Comparison of ENCODE assay signal across 8 mouse cellular contexts in the genomic region with DNA sequence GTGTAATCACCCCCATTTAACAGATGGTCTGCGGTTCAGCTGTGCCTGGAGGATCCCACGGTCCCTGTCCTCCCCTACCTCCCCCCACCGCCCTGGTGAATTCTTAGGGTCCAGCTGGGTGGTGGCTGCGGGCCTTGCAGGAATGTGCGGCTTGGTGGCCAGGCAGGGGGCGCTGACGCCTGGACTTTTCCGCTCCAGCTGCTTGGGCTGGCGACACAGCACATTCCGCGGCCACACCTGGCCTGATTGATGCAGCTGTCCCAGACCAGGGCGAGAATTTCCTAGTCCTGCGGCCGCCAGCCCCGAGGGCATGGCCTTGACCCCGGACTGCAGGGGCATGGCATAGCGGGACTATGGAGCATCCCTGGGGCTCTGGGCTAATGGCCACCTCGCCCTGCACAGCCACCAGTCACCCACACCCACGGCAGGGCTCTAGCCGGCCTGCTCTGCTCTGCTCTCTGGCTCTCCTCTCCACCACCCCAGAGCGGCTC. TPM values are rescaled to one million over a fixed set of nuclear protein-coding genes. Genes with fewer than 3 reads are reported as not detected.
DNase-seq lines count a peak whose midpoint lies in the region; ATAC-seq and TF ChIP-seq lines count a peak whose summit lies in the region.

No protein-coding gene starts in this region.

- H3K4me1 ChIP-seq in lung, adult 2 months (ENCODE audit: control insufficient read depth, insufficient read depth, low read length): no peaks in the 10 kb centered on the region
- peaks cover 20% of the 10 kb centered on the region for H3K4me1 ChIP-seq in hindbrain, embryonic 10.5 days (replicated peaks)
- peaks cover 8% of the 10 kb centered on the region for H3K4me1 ChIP-seq in limb, embryonic 13.5 days
- H3K4me1 ChIP-seq in midbrain, postnatal 0 days (ENCODE audit: insufficient read depth, low read length): no peaks in the 10 kb centered on the region

- H3K4me2 ChIP-seq in limb, embryonic 13.5 days (replicated peaks): peak overlapping the region; percentile 59
- peak overlapping the region; percentile 49 for H3K4me2 ChIP-seq in midbrain, postnatal 0 days (ENCODE audit: low read depth, low read length, poor library complexity, severe bottlenecking)

- TF ChIP-seq CTCF in lung, adult 2 months (IDR thresholded peaks at IDR 0.05; ENCODE audit: insufficient read depth, low read length): no peak
- TF ChIP-seq CTCF in midbrain, postnatal 0 days (IDR thresholded peaks at IDR 0.05): peak; percentile 56

- WGBS in lung, adult 2 months: 4% methylated on average over 21 of the region's 21 CpGs
- 1% methylated on average over 21 of the region's 21 CpGs for WGBS in hindbrain, embryonic 10.5 days
- 1% methylated on average over 21 of the region's 21 CpGs for WGBS in limb, embryonic 13.5 days
- WGBS in midbrain, postnatal 0 days: 5% methylated on average over 21 of the region's 21 CpGs

- H3K4me3 ChIP-seq in lung, adult 2 months (replicated peaks; ENCODE audit: extremely low read depth, low read depth, low read length): no peak overlapping the region
- peak overlapping the region; percentile 49 for H3K4me3 ChIP-seq in hindbrain, embryonic 10.5 days
- peak overlapping the region; percentile 23 for H3K4me3 ChIP-seq in limb, embryonic 13.5 days
- peak overlapping the region; percentile 23 for H3K4me3 ChIP-seq in midbrain, postnatal 0 days (ENCODE audit: low read depth, low read length)

- H3K36me3 ChIP-seq in hindbrain, embryonic 10.5 days: no peaks in the 10 kb centered on the region
- no peaks in the 10 kb centered on the region for H3K36me3 ChIP-seq in limb, embryonic 13.5 days
- no peaks in the 10 kb centered on the region for H3K36me3 ChIP-seq in midbrain, postnatal 0 days (ENCODE audit: insufficient read depth, low read length)

- H3K27ac ChIP-seq in hindbrain, embryonic 10.5 days: peak overlapping the region; percentile 26; the same call in 1 of the 2 replicates
- H3K27ac ChIP-seq in limb, embryonic 13.5 days: no peak overlapping the region
- no peak overlapping the region for H3K27ac ChIP-seq in midbrain, postnatal 0 days (ENCODE audit: low read depth, low read length)

- peak; percentile 69 for ATAC-seq in limb, embryonic 13.5 days (ENCODE audit: low FRiP score, low read depth)
- no peak; the same call in 1 of the 2 replicates for ATAC-seq in midbrain, postnatal 0 days (ENCODE audit: low FRiP score)

- no peaks in the 10 kb centered on the region for H3K9me3 ChIP-seq in hindbrain, embryonic 10.5 days
- no peaks in the 10 kb centered on the region for H3K9me3 ChIP-seq in limb, embryonic 13.5 days
- H3K9me3 ChIP-seq in midbrain, postnatal 0 days (ENCODE audit: low read length): no peaks in the 10 kb centered on the region

- peaks cover 29% of the 10 kb centered on the region for H3K27me3 ChIP-seq in hindbrain, embryonic 10.5 days (ENCODE audit: insufficient read depth, poor library complexity, severe bottlenecking)
- peaks cover 36% of the 10 kb centered on the region for H3K27me3 ChIP-seq in limb, embryonic 13.5 days
- H3K27me3 ChIP-seq in midbrain, postnatal 0 days (ENCODE audit: insufficient read depth, low read length): peaks cover 8% of the 10 kb centered on the region; the same call in 1 of the 2 replicates

- DNase-seq in lung, adult 18-20 months: peak; percentile 25 to 37
- no peak for DNase-seq in lung, adult 2 months
- DNase-seq in hindbrain, embryonic 10.5 days (ENCODE audit: low spot score): peak; percentile 54
- DNase-seq in midbrain, postnatal 0 days (ENCODE audit: low spot score): no peak
- DNase-seq in urinary bladder, postnatal 36 days (ENCODE audit: low spot score in 2 of 2): no peak
- DNase-seq in spleen, adult 12 weeks (ENCODE audit: low spot score): no peak
- DNase-seq in right cerebral cortex, postnatal 25 days: no peak

- TF ChIP-seq POLR2A in lung, adult 2 months (IDR thresholded peaks at IDR 0.05; ENCODE audit: borderline replicate concordance, extremely low read depth, low read depth, low read length): no peak

- peak overlapping the region; percentile 45; the same call in 1 of the 2 replicates for H3K9ac ChIP-seq in limb, embryonic 13.5 days
- peak overlapping the region; percentile 52; the same call in 1 of the 2 replicates for H3K9ac ChIP-seq in midbrain, postnatal 0 days (replicated peaks; ENCODE audit: low read length, poor library complexity, severe bottlenecking)

RNA-seq across cellular contexts. Expression of a gene that starts 9.2 kb away (rescaled TPM):
- 20.4 and 24.1 TPM in 2 replicates for polyA plus RNA-seq in lung, adult 2 months (2012; rRNA removed)
- 10.4 and 10.8 TPM in 2 replicates for polyA plus RNA-seq in hindbrain, embryonic 10.5 days (2016; fragmentation: Nextera tagmentation; extraction: Ambion mirVana)
- polyA plus RNA-seq in limb, embryonic 13.5 days (2015; fragmentation: Nextera tagmentation; extraction: Ambion mirVana): 10.9 and 11.3 TPM in 2 replicates
- total RNA-seq in midbrain, postnatal 0 days (2014; rRNA removed): 24.5 and 29.9 TPM in 2 replicates
- polyA plus RNA-seq in midbrain, postnatal 0 days (2015; fragmentation: Nextera tagmentation; extraction: Ambion mirVana): 15.3 and 15.4 TPM in 2 replicates

RNA-seq across cellular contexts. Expression of a gene that starts 10.5 kb away (rescaled TPM):
- polyA plus RNA-seq in lung, adult 2 months (2012; rRNA removed): not detected in 2 replicates
- not detected in 2 replicates for polyA plus RNA-seq in hindbrain, embryonic 10.5 days (2016; fragmentation: Nextera tagmentation; extraction: Ambion mirVana)
- not detected in 2 replicates for polyA plus RNA-seq in limb, embryonic 13.5 days (2015; fragmentation: Nextera tagmentation; extraction: Ambion mirVana)
- total RNA-seq in midbrain, postnatal 0 days (2014; rRNA removed): 0.38 TPM in 2 replicates
- 0.21 and 0.70 TPM in 2 replicates for polyA plus RNA-seq in midbrain, postnatal 0 days (2015; fragmentation: Nextera tagmentation; extraction: Ambion mirVana)

RNA-seq across cellular contexts. Expression of a gene that starts 25.0 kb away (rescaled TPM):
- 0.67 and 2.3 TPM in 2 replicates for polyA plus RNA-seq in lung, adult 2 months (2012; rRNA removed)
- not detected in 2 replicates for polyA plus RNA-seq in hindbrain, embryonic 10.5 days (2016; fragmentation: Nextera tagmentation; extraction: Ambion mirVana)
- polyA plus RNA-seq in limb, embryonic 13.5 days (2015; fragmentation: Nextera tagmentation; extraction: Ambion mirVana): 0.18 TPM in 1 of 2 replicates, not detected in the other
- not detected in 2 replicates for total RNA-seq in midbrain, postnatal 0 days (2014; rRNA removed)
- polyA plus RNA-seq in midbrain, postnatal 0 days (2015; fragmentation: Nextera tagmentation; extraction: Ambion mirVana): not detected in 2 replicates

RNA-seq across cellular contexts. Expression of a gene that starts 43.3 kb away (rescaled TPM):
- 0.19 and 0.22 TPM in 2 replicates for polyA plus RNA-seq in lung, adult 2 months (2012; rRNA removed)
- 19.0 and 54.8 TPM in 2 replicates for polyA plus RNA-seq in hindbrain, embryonic 10.5 days (2016; fragmentation: Nextera tagmentation; extraction: Ambion mirVana)
- 0.72 and 0.78 TPM in 2 replicates for polyA plus RNA-seq in limb, embryonic 13.5 days (2015; fragmentation: Nextera tagmentation; extraction: Ambion mirVana)
- 150 and 182 TPM in 2 replicates for total RNA-seq in midbrain, postnatal 0 days (2014; rRNA removed)
- 147 and 155 TPM in 2 replicates for polyA plus RNA-seq in midbrain, postnatal 0 days (2015; fragmentation: Nextera tagmentation; extraction: Ambion mirVana)

RNA-seq across cellular contexts. Expression of a gene that starts 57.1 kb away (rescaled TPM):
- 9.2 and 17.2 TPM in 2 replicates for polyA plus RNA-seq in lung, adult 2 months (2012; rRNA removed)
- 89.2 and 93.3 TPM in 2 replicates for polyA plus RNA-seq in hindbrain, embryonic 10.5 days (2016; fragmentation: Nextera tagmentation; extraction: Ambion mirVana)
- polyA plus RNA-seq in limb, embryonic 13.5 days (2015; fragmentation: Nextera tagmentation; extraction: Ambion mirVana): 95.8 and 96.5 TPM in 2 replicates
- total RNA-seq in midbrain, postnatal 0 days (2014; rRNA removed): 27.6 and 29.9 TPM in 2 replicates
- polyA plus RNA-seq in midbrain, postnatal 0 days (2015; fragmentation: Nextera tagmentation; extraction: Ambion mirVana): 63.8 and 64.7 TPM in 2 replicates

Comparison
In these comparisons a context has a peak if more than half of its experiments do, and no peak if none do; other contexts are left out.
1. DNase-seq: peak in lung, adult 18-20 months (2 of 2) and hindbrain, embryonic 10.5 days (single experiment); none in lung, adult 2 months (single experiment), midbrain, postnatal 0 days (single experiment), urinary bladder, postnatal 36 days (0 of 2), spleen, adult 12 weeks (single experiment) and right cerebral cortex, postnatal 25 days (single experiment).